Comparison of ENCODE assay signal across 14 mouse cellular contexts in the genomic region with DNA sequence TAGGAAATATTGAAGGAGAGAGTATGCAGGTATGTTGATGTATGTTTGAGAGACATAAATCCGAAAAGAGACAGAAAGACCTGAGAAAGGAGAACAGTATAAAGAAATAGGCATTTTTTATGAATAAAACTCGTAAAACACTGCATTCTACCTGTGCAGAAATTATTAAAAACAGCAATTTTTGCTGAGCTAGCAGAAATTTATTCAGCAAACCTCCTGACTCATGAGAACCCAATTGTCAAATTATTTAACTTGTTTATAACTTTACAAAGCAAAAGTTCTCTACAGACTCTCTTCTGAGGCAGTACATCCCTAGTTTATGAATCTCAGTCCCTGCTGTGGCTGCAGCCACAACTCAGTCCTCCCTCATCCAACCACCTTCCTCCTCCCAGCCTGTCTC.
"Had no signal": no experiment of that assay in that cellular context is flagged by ENCODE, and none has a peak within 500 bp of the region (broad histone marks: within the 10 kb centered on the region; RNA-seq: fewer than 3 reads in every experiment).

No protein-coding gene starts in this region.

- H3K36me3 ChIP-seq: liver, embryonic 13.5 days; liver, embryonic 15.5 days; lung, embryonic 15.5 days; neural tube, embryonic 12.5 days had no signal

- H3K9ac ChIP-seq: liver, embryonic 13.5 days; liver, embryonic 15.5 days; liver, postnatal 0 days; lung, embryonic 15.5 days; neural tube, embryonic 12.5 days had no signal

- H3K9me3 ChIP-seq: liver, embryonic 13.5 days; liver, embryonic 15.5 days; lung, embryonic 15.5 days; megakaryocyte, embryonic 14.5 days; neural tube, embryonic 12.5 days had no signal

- H3K27ac ChIP-seq: liver, embryonic 13.5 days; liver, embryonic 15.5 days; macrophage; neural tube, embryonic 12.5 days had no signal

- DNase-seq: liver, embryonic 13.5 days; liver, postnatal 0 days; lung, adult 2 months; right cerebral cortex, postnatal 14 days; thymus, adult 18-20 months; thymus, postnatal 14 days; thymus, postnatal 36 days had no signal

- ATAC-seq: liver, postnatal 0 days; lung, postnatal 0 days; midbrain, embryonic 16.5 days had no signal

- H3K4me3 ChIP-seq: liver, embryonic 13.5 days; liver, embryonic 15.5 days; lung, embryonic 15.5 days; megakaryocyte, embryonic 14.5 days; neural tube, embryonic 12.5 days had no signal

- H3K27me3 ChIP-seq: liver, embryonic 13.5 days; liver, embryonic 15.5 days; lung, embryonic 15.5 days; megakaryocyte, embryonic 14.5 days; neural tube, embryonic 12.5 days had no signal

- H3K4me1 ChIP-seq: liver, embryonic 13.5 days; liver, embryonic 15.5 days; megakaryocyte, embryonic 14.5 days; neural tube, embryonic 12.5 days had no signal

- H3K4me2 ChIP-seq: liver, embryonic 13.5 days; liver, embryonic 15.5 days; lung, embryonic 15.5 days; neural tube, embryonic 12.5 days had no signal
